Mouse (Mus musculus) B cell, adult 62 days (primary cell): ENCODE measurements around the gene B4galt1. TPM values are rescaled to one million over a fixed set of nuclear protein-coding genes. Genes with fewer than 3 reads are reported as not detected.

Source experiments
- total RNA-seq: library from RNA; stranded (reverse); gene quantifications from 4 replicates; pipeline ENCODE4 v1.2.4, GENCODE M21; 2023

The B4galt1 gene
- total RNA-seq, result 46.1 to 51.5 TPM (median 47.3 TPM) in 4 replicates

GRCm38 (mm10) chr4:40853565-40854386 lies at the start of gene B4galt1:
B4galt1 (minus strand) TSS chr4:40854005.

GRCm38 (mm10) chr4:40757780-40758420 lies 95.9 kb downstream of the B4galt1 start, which contains the start of gene Smu1:
Smu1 (minus strand) TSS chr4:40757923.

Other genes starting within 250 kb of the B4galt1 start
- 28.2 to 36.1 TPM (median 29.4 TPM) in 4 replicates for gene Aptx, start 150.8 kb downstream of the B4galt1 start, total RNA-seq
- gene Dnaja1, start 131.9 kb downstream of the B4galt1 start, total RNA-seq, result 419 to 597 TPM (median 444 TPM) in 4 replicates
- 70.1 to 87.0 TPM (median 85.7 TPM) in 4 replicates for gene Smu1, start 96.1 kb downstream of the B4galt1 start, total RNA-seq
- gene Spink4, start 66.0 kb upstream of the B4galt1 start, total RNA-seq, result not detected in 4 replicates
- gene Bag1, start 94.3 kb upstream of the B4galt1 start, total RNA-seq, result 66.0 to 76.4 TPM (median 72.0 TPM) in 4 replicates
- 37.5 to 40.9 TPM (median 38.4 TPM) in 4 replicates for gene Chmp5, start 94.4 kb upstream of the B4galt1 start, total RNA-seq
- gene Nfx1, start 116.9 kb upstream of the B4galt1 start, total RNA-seq, result 87.1 to 97.3 TPM (median 95.8 TPM) in 4 replicates
- gene Aqp7, start 194.1 kb upstream of the B4galt1 start, total RNA-seq, result not detected in 4 replicates
- 0.41 to 1.8 TPM (median 1.6 TPM) in 3 of 4 replicates, not detected in the other for gene Aqp3, start 244.2 kb upstream of the B4galt1 start, total RNA-seq